Mouse (Mus musculus) liver, embryonic 15.5 days (tissue): ENCODE data around the gene 4933405O20Rik. TPM values are rescaled to one million over a fixed set of nuclear protein-coding genes. Genes with fewer than 3 reads are reported as not detected.

Source experiments
- ATAC-seq: fragments of 200-750 bp; cut with Nextera tagmentation; 2 replicates; pipeline ENCODE4 v1.8.0; 2017; ENCODE audit warnings: moderate number of reproducible peaks, mild to moderate bottlenecking, moderate library complexity; ENCODE audit not compliant: insufficient read depth
- H3K27ac ChIP-seq: fragments of 300-500 bp; sonication (generic); replicated peaks from 2 replicates; pipeline ENCODE4 v1.5.1; 2015; ENCODE audit warnings: mild to moderate bottlenecking, inconsistent platforms
- H3K27me3 ChIP-seq: fragments of 300-500 bp; sonication (generic); 2 replicates; pipeline ENCODE4 v1.6.1; 2015; ENCODE audit warnings: mild to moderate bottlenecking, inconsistent platforms
- H3K36me3 ChIP-seq: fragments of 300-500 bp; sonication (generic); replicated peaks from 2 replicates; pipeline ENCODE4 v1.6.1; 2015; ENCODE audit warnings: moderate library complexity, mild to moderate bottlenecking, inconsistent platforms
- H3K4me1 ChIP-seq: fragments of 300-500 bp; sonication (generic); replicated peaks from 2 replicates; pipeline ENCODE4 v1.6.1; 2015; ENCODE audit warnings: inconsistent platforms
- H3K4me2 ChIP-seq: fragments of 300-500 bp; sonication (generic); 2 replicates; pipeline ENCODE4 v1.6.1; 2015; ENCODE audit warnings: moderate library complexity, mild to moderate bottlenecking, inconsistent platforms
- H3K4me3 ChIP-seq: fragments of 300-500 bp; sonication (generic); replicated peaks from 2 replicates; pipeline ENCODE4 v1.5.1; 2015; ENCODE audit warnings: mild to moderate bottlenecking, inconsistent platforms
- H3K9ac ChIP-seq: fragments of 300-500 bp; sonication (generic); 2 replicates; pipeline ENCODE4 v1.6.1; 2015; ENCODE audit warnings: moderate library complexity, mild to moderate bottlenecking, inconsistent platforms
- H3K9me3 ChIP-seq: fragments of 300-500 bp; sonication (generic); replicated peaks from 2 replicates; pipeline ENCODE4 v1.6.1; 2016; ENCODE audit warnings: inconsistent platforms
- WGBS: fragments of 180-500 bp; shearing (Covaris S2); methylation state at CpG from one replicate; pipeline ENCODE4 v1.1.7; 2015; ENCODE audit warnings: mixed read lengths; ENCODE audit not compliant: insufficient replicate concordance; 5-methylcytosine and 5-hydroxymethylcytosine counted together
- polyA plus RNA-seq: library from polyadenylated mRNA; unstranded; fragments of >200 nt; fragmentation: Nextera tagmentation; extraction: Ambion mirVana; gene quantifications from 2 replicates; pipeline ENCODE4 v1.2.1, GENCODE M21; 2015

The 4933405O20Rik gene
- polyA plus RNA-seq = not detected in 2 replicates

- H3K4me1 ChIP-seq = no peaks in the 10 kb centered on the region
- no peak within 1 kb of the TSS for H3K9ac ChIP-seq
- ATAC-seq = no peak
- no peaks in the 10 kb centered on the region for H3K9me3 ChIP-seq
- no peak within 1 kb of the TSS for H3K4me3 ChIP-seq
- no peak within 1 kb of the TSS for H3K4me2 ChIP-seq
- H3K27me3 ChIP-seq = no peaks in the 10 kb centered on the region
- WGBS = 42% methylated on average over 3 of the region's 3 CpGs
- H3K27ac ChIP-seq = no peak within 1 kb of the TSS
- H3K36me3 ChIP-seq = no peaks in the 10 kb centered on the region
Observed at GRCm38 (mm10) chr7:50598890-50599289, at the start of gene 4933405O20Rik. Gene 4933405O20Rik, plus strand, starts transcription at chr7:50599190.

DNA sequence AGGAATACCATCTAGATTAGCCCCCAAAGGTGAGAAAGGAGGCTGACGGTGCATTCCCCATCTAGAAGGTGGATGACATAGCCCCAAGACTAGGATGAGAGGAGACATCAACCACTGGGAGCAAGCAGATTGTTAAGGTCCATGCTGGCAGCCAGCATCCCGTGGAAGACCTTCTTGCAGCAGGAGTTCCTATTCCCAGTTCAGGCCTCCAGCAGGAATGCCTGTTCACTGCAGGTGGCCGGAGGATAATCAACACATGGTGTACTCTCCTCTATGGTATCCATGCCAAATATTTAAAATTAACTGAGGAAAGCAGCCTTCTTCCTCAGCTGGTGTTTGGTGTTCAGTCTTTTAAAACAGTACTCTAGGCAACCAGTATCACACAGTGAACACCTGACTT lies 49.4 kb upstream of the 4933405O20Rik start:
- no peak overlapping the region for H3K4me2 ChIP-seq
- no peaks in the 10 kb centered on the region for H3K4me1 ChIP-seq
- no peak overlapping the region for H3K27ac ChIP-seq
- WGBS = 45% methylated on average over 3 of the region's 3 CpGs
- H3K9ac ChIP-seq = no peak overlapping the region
- no peaks in the 10 kb centered on the region for H3K9me3 ChIP-seq
- H3K36me3 ChIP-seq = no peaks in the 10 kb centered on the region
- H3K4me3 ChIP-seq = no peak overlapping the region
- no peak for ATAC-seq
- no peaks in the 10 kb centered on the region for H3K27me3 ChIP-seq

- no peaks in the 10 kb centered on the region for H3K36me3 ChIP-seq
- H3K9ac ChIP-seq = no peak overlapping the region
- ATAC-seq = no peak
- no peaks in the 10 kb centered on the region for H3K9me3 ChIP-seq
- no peaks in the 10 kb centered on the region for H3K27me3 ChIP-seq
- no peak overlapping the region for H3K4me2 ChIP-seq
- WGBS = 63% methylated on average over 4 of the region's 4 CpGs
- no peaks in the 10 kb centered on the region for H3K4me1 ChIP-seq
- no peak overlapping the region for H3K27ac ChIP-seq
- H3K4me3 ChIP-seq = no peak overlapping the region
Observed at GRCm38 (mm10) chr7:50551426-50551825, 47.6 kb upstream of the 4933405O20Rik start.

GRCm38 (mm10) chr7:50562708-50563107 lies 36.3 kb upstream of the 4933405O20Rik start:
- Histone ChIP-seq H3K4me1 (no peaks in the 10 kb centered on the region), H3K9me3 (no peaks in the 10 kb centered on the region), H3K4me2 (no peak overlapping the region), H3K36me3 (no peaks in the 10 kb centered on the region), H3K27me3 (no peaks in the 10 kb centered on the region), H3K4me3 (no peak overlapping the region), H3K27ac (no peak overlapping the region), H3K9ac (no peak overlapping the region)
- no peak for ATAC-seq
- 63% methylated on average over 3 of the region's 3 CpGs for WGBS

- Histone ChIP-seq H3K36me3 (no peaks in the 10 kb centered on the region), H3K27ac (no peak overlapping the region), H3K27me3 (no peaks in the 10 kb centered on the region), H3K9me3 (no peaks in the 10 kb centered on the region), H3K4me2 (no peak overlapping the region), H3K4me3 (no peak overlapping the region), H3K9ac (no peak overlapping the region), H3K4me1 (no peaks in the 10 kb centered on the region)
- ATAC-seq = no peak
- WGBS = 54% methylated on average over 7 of the region's 7 CpGs
Observed at GRCm38 (mm10) chr7:50573841-50574240, 25.1 kb upstream of the 4933405O20Rik start.

DNA sequence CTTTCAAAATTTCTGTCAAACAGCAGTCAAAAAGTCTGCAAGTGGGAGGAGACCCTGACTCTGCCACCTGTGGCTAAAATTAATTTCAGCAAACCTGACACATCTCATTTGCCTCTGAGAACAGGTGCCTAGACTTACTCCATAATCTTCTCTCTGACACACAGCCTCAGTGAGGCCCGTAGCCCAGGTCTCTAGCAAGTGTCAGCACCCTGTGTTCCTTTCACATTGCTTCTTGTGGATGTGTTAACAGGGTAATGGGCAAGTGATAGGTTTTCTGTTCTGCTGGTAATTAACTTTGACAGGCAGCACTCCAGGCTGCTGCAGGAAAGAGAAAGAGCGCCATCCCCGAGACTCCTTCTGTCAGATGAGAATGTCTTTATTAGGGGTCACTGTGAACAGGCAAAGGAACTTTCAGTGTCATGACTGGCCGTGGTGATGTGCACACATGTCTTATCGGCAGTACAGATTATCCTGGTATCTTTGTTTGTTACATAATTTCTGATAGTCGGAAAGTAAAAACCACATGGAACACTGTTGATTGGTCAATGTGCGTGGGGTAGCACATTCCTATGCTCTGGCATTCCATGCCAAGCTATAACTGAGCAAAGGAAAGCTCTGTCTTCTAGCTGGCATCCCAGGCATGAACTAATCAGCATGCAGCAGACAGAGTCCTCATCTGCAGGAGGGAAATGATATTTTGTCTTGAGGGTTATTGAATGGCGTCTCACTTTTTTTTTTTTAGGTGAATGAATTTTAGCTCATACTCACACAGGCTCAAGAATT lies 10.2 kb upstream of the 4933405O20Rik start:
- H3K27me3 ChIP-seq = no peaks in the 10 kb centered on the region
- H3K9ac ChIP-seq = no peak overlapping the region
- no peaks in the 10 kb centered on the region for H3K36me3 ChIP-seq
- no peak overlapping the region for H3K4me2 ChIP-seq
- ATAC-seq = no peak
- no peak overlapping the region for H3K4me3 ChIP-seq
- H3K4me1 ChIP-seq = no peaks in the 10 kb centered on the region
- WGBS = 65% methylated on average over 8 of the region's 8 CpGs
- H3K9me3 ChIP-seq = no peaks in the 10 kb centered on the region
- H3K27ac ChIP-seq = no peak overlapping the region

- Histone ChIP-seq H3K4me2 (no peak overlapping the region), H3K4me1 (no peaks in the 10 kb centered on the region), H3K36me3 (no peaks in the 10 kb centered on the region), H3K27me3 (no peaks in the 10 kb centered on the region), H3K9me3 (no peaks in the 10 kb centered on the region), H3K4me3 (no peak overlapping the region), H3K9ac (no peak overlapping the region), H3K27ac (no peak overlapping the region)
- 43% methylated on average over 2 of the region's 2 CpGs for WGBS
- no peak for ATAC-seq
Observed at GRCm38 (mm10) chr7:50614101-50614500, 15.1 kb downstream of the 4933405O20Rik start.

DNA sequence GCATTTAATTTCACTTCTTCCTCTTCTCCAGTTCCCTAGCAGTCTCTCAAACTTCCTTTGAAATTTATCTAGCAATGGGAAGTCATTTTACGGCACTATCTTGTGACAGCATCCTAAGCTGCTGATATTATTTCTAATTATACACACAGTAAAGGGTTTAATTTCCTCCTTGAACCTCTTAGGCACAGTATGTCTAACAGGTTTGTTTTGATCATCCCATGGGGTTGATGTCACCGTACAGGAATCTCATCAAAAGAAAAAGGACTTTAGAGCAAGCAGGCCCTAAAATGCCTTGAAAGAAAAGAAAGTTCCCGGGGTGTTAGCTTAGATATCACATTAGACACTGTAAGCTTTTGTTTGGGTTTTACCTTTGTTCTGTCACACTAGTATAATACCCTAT lies 30.2 kb downstream of the 4933405O20Rik start:
- Histone ChIP-seq H3K27me3 (no peaks in the 10 kb centered on the region), H3K4me2 (no peak overlapping the region), H3K4me1 (no peaks in the 10 kb centered on the region), H3K27ac (no peak overlapping the region), H3K4me3 (no peak overlapping the region), H3K9ac (no peak overlapping the region), H3K9me3 (no peaks in the 10 kb centered on the region), H3K36me3 (no peaks in the 10 kb centered on the region)
- 54% methylated on average over 3 of the region's 3 CpGs for WGBS
- ATAC-seq = no peak

DNA sequence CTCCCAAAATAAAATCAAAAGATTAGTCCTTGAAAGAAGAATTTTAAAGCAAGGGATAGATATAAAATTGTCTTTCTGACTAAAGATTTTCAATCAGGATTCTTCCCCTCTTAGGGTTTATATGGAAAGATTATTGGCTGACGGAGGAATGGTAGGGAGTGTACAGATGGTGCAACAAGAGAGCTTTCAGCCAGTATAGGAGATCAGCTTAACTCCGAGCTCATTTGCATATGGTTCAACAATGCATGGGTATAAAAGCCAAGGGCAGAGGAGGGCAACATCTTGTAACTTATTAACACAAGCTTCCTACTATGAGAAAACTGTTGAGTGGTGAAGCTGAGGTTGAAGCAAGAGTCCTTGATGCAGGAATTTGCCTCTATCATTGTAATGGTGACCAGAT lies 34.2 kb downstream of the 4933405O20Rik start:
- ATAC-seq = no peak
- Histone ChIP-seq H3K9ac (no peak overlapping the region), H3K27ac (no peak overlapping the region), H3K4me3 (no peak overlapping the region), H3K36me3 (no peaks in the 10 kb centered on the region), H3K4me1 (no peaks in the 10 kb centered on the region), H3K27me3 (no peaks in the 10 kb centered on the region), H3K9me3 (no peaks in the 10 kb centered on the region), H3K4me2 (no peak overlapping the region)
- WGBS = 44% methylated on average over 2 of the region's 2 CpGs
